Mouse (Mus musculus) thymus, adult 2 months (tissue): ENCODE data around the gene Szt2.

Experiments used
- CTCF ChIP-seq: fragments of 200-500 bp; IDR thresholded peaks from 2 replicates; pipeline ENCODE4 v1.5.1; 2012; ENCODE audit warnings: mild to moderate bottlenecking, control low read depth, low read length, moderate library complexity, borderline replicate concordance; ENCODE audit not compliant: control insufficient read depth, poor library complexity, insufficient read depth; ENCODE audit errors: extremely low read depth
- POLR2A ChIP-seq: fragments of 200-500 bp; IDR thresholded peaks from 2 replicates; pipeline ENCODE4 v1.6.1; 2012; ENCODE audit warnings: mild to moderate bottlenecking, low read length, control low read depth, moderate library complexity; ENCODE audit not compliant: control insufficient read depth, poor library complexity, insufficient read depth; ENCODE audit errors: extremely low read depth

DNA sequence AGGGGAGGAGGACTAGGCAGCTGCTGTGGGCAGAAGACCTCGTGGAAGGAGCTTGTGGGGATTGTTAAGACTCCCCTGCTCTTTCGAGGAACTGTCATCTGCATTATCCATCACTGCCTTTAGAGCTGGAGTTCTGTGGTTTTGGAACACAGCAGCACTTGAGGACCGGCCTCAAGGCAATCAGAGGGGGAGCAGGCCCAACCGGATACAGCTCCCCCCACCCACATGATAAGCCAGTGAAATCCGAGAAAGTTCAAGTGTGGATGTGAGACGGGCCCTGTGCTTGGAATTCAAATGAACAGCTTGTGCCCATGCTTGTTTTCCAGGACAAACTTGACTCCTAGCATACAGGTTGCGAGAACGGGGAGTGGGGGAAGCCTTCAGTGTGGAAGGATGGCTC is 93.8 kb downstream of the Szt2 start:
- no peak for TF ChIP-seq POLR2A
- no peak for TF ChIP-seq CTCF
